Mouse (Mus musculus): ENCODE data around the gene Otop3.

DNA sequence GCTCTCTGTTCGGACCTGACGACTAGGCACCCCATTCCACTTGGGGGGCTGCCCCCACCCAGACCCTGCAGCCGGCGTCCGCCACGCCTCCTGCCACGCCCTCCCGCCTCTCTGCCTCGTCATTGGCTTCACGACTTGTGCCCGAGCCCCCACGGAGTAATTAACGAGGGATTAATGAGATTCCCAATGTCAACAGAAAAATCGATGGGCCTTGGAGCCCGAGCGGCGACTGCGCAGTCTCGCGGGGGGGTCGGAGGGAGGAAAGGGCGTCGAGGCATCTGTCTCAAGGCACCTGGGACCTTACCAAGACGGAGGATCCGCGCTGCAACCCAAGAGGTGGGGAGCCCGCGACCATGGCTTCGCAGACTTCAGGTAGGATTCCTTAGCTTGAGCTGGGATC, at the start of gene Otop3:
- TF ChIP-seq CTCF (IDR thresholded peaks at IDR 0.05; ENCODE audit: low read depth, low read length) (no peak), POLR2A (IDR thresholded peaks at IDR 0.05; ENCODE audit: extremely low read depth, insufficient read depth, low read length) (no peak)
